Mouse (Mus musculus): ENCODE measurements around the gene Slc25a11. TPM values are rescaled to one million over a fixed set of nuclear protein-coding genes. Genes with fewer than 3 reads are reported as not detected.
A peak's percentile ranks its signal among the peaks of the same experiment; 100 is the strongest.

Slc25a11 gene
- total RNA-seq, 2 experiments from 2014 or later = 110 to 117 TPM

GRCm38 (mm10) chr11:70653345-70654197, 6.3 kb upstream of the Slc25a11 start:
- intact Hi-C loops (cut with DNase I) = loop anchor here (1.0 to 2.0 kb wide), 2 partner anchors 15 to 35 kb away; partner anchors contain the start of genes Camta2 and Spag7

GRCm38 (mm10) chr11:70652884-70653344, 5.6 kb upstream of the Slc25a11 start:
- intact Hi-C loops (cut with DNase I) = no loop called here

More at GRCm38 (mm10) chr11:70653345-70654197, 6.3 kb upstream of the Slc25a11 start:
- DNase-seq (ENCODE audit: low spot score in 2 of 2) = peak in 1 of 2 experiments; percentile 58

GRCm38 (mm10) chr11:70652029-70652883, 5.0 kb upstream of the Slc25a11 start:
- DNase-seq (ENCODE audit: low spot score in 2 of 2) = no peak
- intact Hi-C loops (cut with DNase I) = no loop called here

More at GRCm38 (mm10) chr11:70652884-70653344, 5.6 kb upstream of the Slc25a11 start:
- DNase-seq (ENCODE audit: low spot score in 2 of 2) = no peak

- intact Hi-C loops (cut with DNase I) = no loop called here
- DNase-seq (ENCODE audit: low spot score in 2 of 2) = no peak
These were observed 4.1 kb upstream of the Slc25a11 start for GRCm38 (mm10) chr11:70651391-70651790.

GRCm38 (mm10) chr11:70650322-70651175, 3.3 kb upstream of the Slc25a11 start:
- intact Hi-C loops (cut with DNase I) = no loop called here
- DNase-seq (ENCODE audit: low spot score in 2 of 2) = no peak

- no peak for DNase-seq (ENCODE audit: low spot score in 2 of 2)
- intact Hi-C loops (cut with DNase I) = loop anchor here (10.0 kb wide), 1 partner anchor 414 kb away; the partner anchor contains the start of genes 0610010K14Rik, Gm21988 and Rnasek
These were observed 2.0 kb upstream of the Slc25a11 start for GRCm38 (mm10) chr11:70649185-70649734.

GRCm38 (mm10) chr11:70648512-70648911, 1.2 kb upstream of the Slc25a11 start:
- no peak for DNase-seq (ENCODE audit: low spot score in 2 of 2)
- intact Hi-C loops (cut with DNase I) = loop anchor here (10.0 kb wide), 1 partner anchor 414 kb away; the partner anchor contains the start of genes 0610010K14Rik, Gm21988 and Rnasek

- no peak for DNase-seq (ENCODE audit: low spot score in 2 of 2)
- intact Hi-C loops (cut with DNase I) = loop anchor here (10.0 kb wide), 1 partner anchor 413 kb away; the partner anchor contains the start of genes 0610010K14Rik, Gm21988 and Rnasek
These were observed 589 bp upstream of the Slc25a11 start for GRCm38 (mm10) chr11:70647716-70648420.

GRCm38 (mm10) chr11:70646259-70646555, 1.1 kb downstream of the Slc25a11 start:
- intact Hi-C loops (cut with DNase I) = loop anchor here (10.0 kb wide), 1 partner anchor 411 kb away; the partner anchor contains the start of genes 0610010K14Rik, Gm21988 and Rnasek
- no peak for DNase-seq (ENCODE audit: low spot score in 2 of 2)

GRCm38 (mm10) chr11:70645461-70646258, 1.6 kb downstream of the Slc25a11 start:
- intact Hi-C loops (cut with DNase I) = loop anchor here (10.0 kb wide), 1 partner anchor 411 kb away; the partner anchor contains the start of genes 0610010K14Rik, Gm21988 and Rnasek
- DNase-seq (ENCODE audit: low spot score in 2 of 2) = no peak

GRCm38 (mm10) chr11:70644564-70645103, 2.6 kb downstream of the Slc25a11 start:
- intact Hi-C loops (cut with DNase I) = loop anchor here (10.0 kb wide), 1 partner anchor 410 kb away; the partner anchor contains the start of genes 0610010K14Rik, Gm21988 and Rnasek

GRCm38 (mm10) chr11:70643051-70643450, 4.2 kb downstream of the Slc25a11 start:
- intact Hi-C loops (cut with DNase I) = loop anchor here (10.0 kb wide), 1 partner anchor 408 kb away; the partner anchor contains the start of genes 0610010K14Rik, Gm21988 and Rnasek
- DNase-seq (ENCODE audit: low spot score in 2 of 2) = no peak

More at GRCm38 (mm10) chr11:70644564-70645103, 2.6 kb downstream of the Slc25a11 start:
- DNase-seq (ENCODE audit: low spot score in 2 of 2) = no peak

- DNase-seq (ENCODE audit: low spot score in 2 of 2) = no peak
- intact Hi-C loops (cut with DNase I) = loop anchor here (10.0 kb wide), 1 partner anchor 406 kb away; the partner anchor contains the start of genes 0610010K14Rik, Gm21988 and Rnasek
These were observed 6.0 kb downstream of the Slc25a11 start for GRCm38 (mm10) chr11:70641241-70641640.

GRCm38 (mm10) chr11:70639976-70640375, 7.3 kb downstream of the Slc25a11 start:
- no peak for DNase-seq (ENCODE audit: low spot score in 2 of 2)
- intact Hi-C loops (cut with DNase I) = loop anchor here (10.0 kb wide), 1 partner anchor 405 kb away; the partner anchor contains the start of genes 0610010K14Rik, Gm21988 and Rnasek

- intact Hi-C loops (cut with DNase I) = no loop called here
- no peak for DNase-seq (ENCODE audit: low spot score in 2 of 2)
These were observed 8.5 kb downstream of the Slc25a11 start, which contains the start of gene Gp1ba for GRCm38 (mm10) chr11:70638714-70639278. Gene Gp1ba (plus strand): TSS chr11:70639122.

GRCm38 (mm10) chr11:70638293-70638692, 9.0 kb downstream of the Slc25a11 start:
- no peak for DNase-seq (ENCODE audit: low spot score in 2 of 2)
- intact Hi-C loops (cut with DNase I) = no loop called here

Data from left cerebral cortex, postnatal 25 days (tissue).